Mouse (Mus musculus): ENCODE data around the gene Sugp1. TPM values are rescaled to one million over a fixed set of nuclear protein-coding genes. Genes with fewer than 3 reads are reported as not detected.
"Not testable (repeated sequence)": the region's sequence is repeated elsewhere in the genome, so short reads cannot be mapped to it uniquely, and the experiment has no call there.

Sugp1 gene
- polyA plus RNA-seq, 1 experiment = 4.0 TPM

DNA sequence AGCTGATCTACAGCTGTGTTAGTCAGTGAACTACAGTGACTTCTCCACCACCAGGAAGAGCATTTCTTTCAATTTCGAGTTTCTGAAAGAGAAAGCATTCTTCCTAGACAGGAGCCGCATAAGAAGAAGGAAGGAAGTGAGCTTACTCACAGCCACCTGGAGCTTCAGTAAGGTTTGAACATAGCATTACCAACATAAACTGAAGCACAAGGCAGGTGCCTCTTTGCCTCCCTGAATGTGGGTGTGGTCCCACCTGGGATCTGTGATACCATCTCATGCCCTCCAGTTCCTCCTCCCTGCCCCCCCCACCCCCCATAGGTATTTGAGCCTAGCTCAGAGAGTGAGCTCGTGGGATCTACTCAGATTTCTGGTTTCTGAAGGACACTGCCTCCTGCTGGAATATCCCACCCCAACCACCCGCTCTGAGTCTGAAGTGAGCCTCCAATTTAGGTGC is 39.4 kb upstream of the Sugp1 start:
- H3K9me3 ChIP-seq (ENCODE audit: control insufficient read depth, low read length) = no peaks in the 10 kb centered on the region
- no peaks in the 10 kb centered on the region for H3K36me3 ChIP-seq (ENCODE audit: control insufficient read depth)
- H3K4me3 ChIP-seq (replicated peaks) = no peak overlapping the region
- TF ChIP-seq TAL1 (IDR thresholded peaks at IDR 0.05; ENCODE audit: low read length) (no peak), GATA1 (IDR thresholded peaks at IDR 0.05; ENCODE audit: low read length) (no peak)
- peaks cover 29% of the 10 kb centered on the region for H3K4me1 ChIP-seq (ENCODE audit: control insufficient read depth)
- H3K27me3 ChIP-seq (ENCODE audit: control insufficient read depth) = no peaks in the 10 kb centered on the region

DNA sequence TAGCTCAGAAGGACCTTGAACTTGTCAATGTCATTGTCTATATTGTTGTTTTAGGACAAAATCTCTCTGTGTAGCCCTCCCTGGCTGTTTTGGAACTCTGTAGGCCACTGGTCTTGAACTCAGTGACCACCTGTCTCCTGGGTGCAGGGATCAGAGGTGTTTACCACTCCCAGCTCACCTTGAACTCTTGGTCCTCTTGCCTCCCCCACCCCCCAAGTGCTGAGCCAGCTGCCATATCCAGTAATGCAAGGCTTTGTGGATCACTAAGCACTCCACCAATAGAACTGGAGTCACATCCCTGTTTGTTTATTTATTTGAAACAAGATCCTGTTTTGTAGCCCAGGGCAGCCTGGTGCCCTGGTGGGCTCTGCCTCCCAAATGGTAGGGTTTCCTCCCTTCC is 38.3 kb upstream of the Sugp1 start:
- H3K27me3 ChIP-seq (ENCODE audit: control insufficient read depth) = no peaks in the 10 kb centered on the region
- peaks cover 26% of the 10 kb centered on the region for H3K4me1 ChIP-seq (ENCODE audit: control insufficient read depth)
- TF ChIP-seq GATA1 (IDR thresholded peaks at IDR 0.05; ENCODE audit: low read length) = no peak
- no peak for TF ChIP-seq TAL1 (IDR thresholded peaks at IDR 0.05; ENCODE audit: low read length)
- no peak overlapping the region for H3K4me3 ChIP-seq (replicated peaks)
- no peaks in the 10 kb centered on the region for H3K9me3 ChIP-seq (ENCODE audit: control insufficient read depth, low read length)
- H3K36me3 ChIP-seq (ENCODE audit: control insufficient read depth) = no peaks in the 10 kb centered on the region

DNA sequence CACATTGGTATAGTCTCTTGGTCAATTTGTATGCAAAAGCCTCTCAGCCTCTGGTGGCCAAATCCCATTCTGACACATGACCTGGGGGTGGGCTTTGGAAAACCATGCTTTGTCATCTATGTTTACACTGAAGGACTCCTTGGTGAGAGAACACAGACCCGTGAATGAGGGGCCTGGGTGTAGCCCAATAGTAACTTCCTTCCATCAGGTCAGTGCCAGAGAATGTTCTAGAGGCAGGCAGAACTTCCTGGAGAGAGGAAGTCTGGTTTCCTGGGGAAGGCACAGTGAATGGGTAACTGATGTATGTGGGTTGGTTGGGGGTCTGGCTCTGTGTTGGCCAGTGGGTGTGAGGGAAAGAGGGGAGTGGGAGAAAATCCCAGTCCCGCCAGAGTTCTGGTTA is 37.4 kb upstream of the Sugp1 start:
- Histone ChIP-seq H3K9me3 (ENCODE audit: control insufficient read depth, low read length) (no peaks in the 10 kb centered on the region), H3K4me1 (ENCODE audit: control insufficient read depth) (peaks cover 26% of the 10 kb centered on the region), H3K36me3 (ENCODE audit: control insufficient read depth) (no peaks in the 10 kb centered on the region), H3K4me3 (replicated peaks) (no peak overlapping the region), H3K27me3 (ENCODE audit: control insufficient read depth) (no peaks in the 10 kb centered on the region)
- TF ChIP-seq GATA1 (IDR thresholded peaks at IDR 0.05; ENCODE audit: low read length) = no peak
- no peak for TF ChIP-seq TAL1 (IDR thresholded peaks at IDR 0.05; ENCODE audit: low read length)

DNA sequence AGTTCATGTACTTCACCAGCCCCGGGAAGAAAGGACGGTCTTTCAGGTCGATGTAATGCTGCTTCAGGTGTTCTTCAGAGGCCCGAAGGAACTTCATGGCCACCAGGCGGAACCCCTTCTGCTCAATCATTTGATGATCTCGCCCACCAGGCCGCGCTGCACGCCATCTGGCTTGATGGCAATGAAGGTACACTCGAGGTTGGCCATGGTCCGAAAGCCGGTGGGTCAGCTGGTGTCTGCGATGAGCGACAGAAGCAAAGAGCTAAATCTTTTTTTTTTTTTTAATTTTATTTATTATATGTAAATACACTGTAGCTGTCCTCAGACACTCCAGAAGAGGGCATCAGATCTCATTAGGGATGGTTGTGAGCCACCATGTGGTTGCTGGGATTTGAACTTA is 31.8 kb upstream of the Sugp1 start:
- H3K4me1 ChIP-seq (ENCODE audit: control insufficient read depth); H3K36me3 ChIP-seq (ENCODE audit: control insufficient read depth); H3K9me3 ChIP-seq (ENCODE audit: control insufficient read depth, low read length); H3K27me3 ChIP-seq (ENCODE audit: control insufficient read depth); H3K4me3 ChIP-seq (replicated peaks): not testable (repeated sequence)

DNA sequence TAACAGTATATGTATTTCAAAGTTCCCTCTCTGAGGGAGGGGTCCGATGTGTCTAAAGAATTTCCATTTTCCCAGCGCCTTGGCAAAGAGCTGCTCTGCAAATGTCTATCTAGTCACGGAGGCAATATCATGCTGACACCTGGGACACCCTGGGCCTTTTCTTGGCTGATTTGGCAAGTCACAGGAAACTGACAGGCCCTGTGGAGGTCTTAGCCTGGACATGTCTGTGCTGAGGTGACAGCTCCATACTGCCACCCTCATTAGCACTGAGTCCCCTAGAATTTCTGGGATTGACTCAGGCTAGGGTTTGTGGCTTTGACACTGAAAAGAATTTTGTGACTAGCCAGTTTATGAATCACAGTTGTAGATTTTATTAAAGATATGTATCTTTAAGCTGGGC is 30.3 kb upstream of the Sugp1 start:
- no peaks in the 10 kb centered on the region for H3K4me1 ChIP-seq (ENCODE audit: control insufficient read depth)
- TF ChIP-seq TAL1 (IDR thresholded peaks at IDR 0.05; ENCODE audit: low read length) (no peak), GATA1 (IDR thresholded peaks at IDR 0.05; ENCODE audit: low read length) (no peak)
- no peak overlapping the region for H3K4me3 ChIP-seq (replicated peaks)
- no peaks in the 10 kb centered on the region for H3K27me3 ChIP-seq (ENCODE audit: control insufficient read depth)
- peaks cover 8% of the 10 kb centered on the region for H3K36me3 ChIP-seq (ENCODE audit: control insufficient read depth)
- no peaks in the 10 kb centered on the region for H3K9me3 ChIP-seq (ENCODE audit: control insufficient read depth, low read length)

DNA sequence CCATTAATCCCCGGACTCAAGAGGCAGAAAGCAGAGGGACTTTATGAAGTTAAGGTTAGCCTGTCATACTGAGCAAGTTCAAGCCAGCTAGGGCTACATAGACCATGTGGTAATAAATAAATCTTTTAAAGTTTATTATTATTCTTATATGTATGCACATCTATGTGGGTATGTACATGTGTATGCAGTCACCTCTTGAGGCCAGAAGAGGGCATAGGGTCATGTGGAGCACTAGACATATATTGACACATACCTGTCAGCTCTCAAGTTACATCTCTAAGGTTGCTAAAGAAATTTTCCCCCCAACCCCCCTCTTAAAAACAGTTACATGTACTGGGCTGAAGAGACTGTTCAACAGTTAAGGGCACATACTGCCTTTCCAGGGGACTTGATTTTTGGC is 29.9 kb upstream of the Sugp1 start:
- Histone ChIP-seq H3K27me3 (ENCODE audit: control insufficient read depth) (no peaks in the 10 kb centered on the region), H3K9me3 (ENCODE audit: control insufficient read depth, low read length) (no peaks in the 10 kb centered on the region), H3K4me1 (ENCODE audit: control insufficient read depth) (no peaks in the 10 kb centered on the region), H3K4me3 (replicated peaks) (no peak overlapping the region), H3K36me3 (ENCODE audit: control insufficient read depth) (peaks cover 13% of the 10 kb centered on the region)
- TF ChIP-seq TAL1 (IDR thresholded peaks at IDR 0.05; ENCODE audit: low read length) = no peak
- TF ChIP-seq GATA1 (IDR thresholded peaks at IDR 0.05; ENCODE audit: low read length) = no peak

DNA sequence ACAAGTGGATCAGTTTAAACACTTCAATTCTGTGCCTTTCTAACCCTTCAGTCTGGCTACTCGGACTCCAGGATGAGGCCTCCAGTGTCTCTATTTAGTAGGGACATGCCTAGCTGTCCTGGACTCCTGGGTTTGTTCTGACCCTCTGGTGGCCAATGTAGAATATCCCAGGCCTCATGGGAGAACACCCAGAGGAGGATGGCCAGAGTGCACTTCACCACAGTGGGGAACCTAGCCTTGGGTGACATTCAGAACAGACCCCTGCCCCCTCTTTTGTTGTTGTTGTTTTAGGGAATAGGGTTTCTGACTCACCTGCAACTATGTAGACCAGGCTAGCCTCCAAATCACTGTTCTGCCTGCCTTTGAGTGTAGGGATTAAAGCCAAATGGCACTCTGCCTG is 27.6 kb upstream of the Sugp1 start:
- peaks cover 35% of the 10 kb centered on the region for H3K36me3 ChIP-seq (ENCODE audit: control insufficient read depth)
- no peak overlapping the region for H3K4me3 ChIP-seq (replicated peaks)
- no peaks in the 10 kb centered on the region for H3K4me1 ChIP-seq (ENCODE audit: control insufficient read depth)
- no peaks in the 10 kb centered on the region for H3K9me3 ChIP-seq (ENCODE audit: control insufficient read depth, low read length)
- no peak for TF ChIP-seq TAL1 (IDR thresholded peaks at IDR 0.05; ENCODE audit: low read length)
- no peak for TF ChIP-seq GATA1 (IDR thresholded peaks at IDR 0.05; ENCODE audit: low read length)
- no peaks in the 10 kb centered on the region for H3K27me3 ChIP-seq (ENCODE audit: control insufficient read depth)

DNA sequence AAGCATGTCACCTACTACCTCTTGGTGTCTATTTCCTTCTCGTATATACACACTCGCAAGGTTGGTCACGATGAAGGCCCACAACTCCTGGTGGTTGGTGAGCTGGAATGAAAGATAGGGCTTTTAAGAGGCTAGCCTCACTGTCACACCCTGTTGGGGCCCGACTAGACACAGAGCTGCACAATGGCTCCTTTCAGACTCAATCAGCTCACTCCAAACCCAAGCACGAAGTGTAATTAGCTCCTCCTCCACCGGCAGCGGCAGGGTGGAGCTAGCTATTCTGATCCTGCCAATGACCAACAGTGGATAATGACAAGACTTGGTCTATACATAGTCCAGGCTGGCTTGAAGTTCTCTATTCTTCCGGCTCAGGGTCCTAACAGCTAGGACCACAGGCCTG is 19.0 kb upstream of the Sugp1 start:
- Histone ChIP-seq H3K36me3 (ENCODE audit: control insufficient read depth) (peaks cover 100% of the 10 kb centered on the region), H3K27me3 (ENCODE audit: control insufficient read depth) (no peaks in the 10 kb centered on the region), H3K4me1 (ENCODE audit: control insufficient read depth) (peaks cover 9% of the 10 kb centered on the region), H3K9me3 (ENCODE audit: control insufficient read depth, low read length) (no peaks in the 10 kb centered on the region), H3K4me3 (replicated peaks) (no peak overlapping the region)
- TF ChIP-seq GATA1 (IDR thresholded peaks at IDR 0.05; ENCODE audit: low read length) (no peak), TAL1 (IDR thresholded peaks at IDR 0.05; ENCODE audit: low read length) (no peak)

DNA sequence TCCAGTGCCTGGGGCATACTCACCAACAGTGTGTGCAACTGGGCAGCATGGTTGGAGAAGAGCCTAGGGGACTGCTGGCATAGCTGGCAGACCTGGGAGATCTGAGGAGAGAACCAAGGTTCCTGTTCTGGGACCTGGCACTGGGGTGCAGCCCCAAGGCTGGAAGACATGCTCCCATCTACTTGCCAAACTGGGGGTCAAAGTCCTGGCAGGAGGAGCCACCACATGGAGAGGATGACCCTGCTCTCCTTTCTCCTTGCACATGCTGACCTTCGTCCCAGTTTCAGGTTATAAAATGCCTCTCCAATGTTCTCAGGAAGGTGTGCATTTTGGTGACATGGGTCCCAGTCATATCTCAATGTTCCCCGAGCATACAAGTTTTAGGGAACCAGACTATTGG is 16.5 kb upstream of the Sugp1 start:
- H3K36me3 ChIP-seq (ENCODE audit: control insufficient read depth) = peaks cover 100% of the 10 kb centered on the region
- no peaks in the 10 kb centered on the region for H3K27me3 ChIP-seq (ENCODE audit: control insufficient read depth)
- peaks cover 9% of the 10 kb centered on the region for H3K4me1 ChIP-seq (ENCODE audit: control insufficient read depth)
- no peaks in the 10 kb centered on the region for H3K9me3 ChIP-seq (ENCODE audit: control insufficient read depth, low read length)
- no peak for TF ChIP-seq TAL1 (IDR thresholded peaks at IDR 0.05; ENCODE audit: low read length)
- no peak for TF ChIP-seq GATA1 (IDR thresholded peaks at IDR 0.05; ENCODE audit: low read length)
- no peak overlapping the region for H3K4me3 ChIP-seq (replicated peaks)

DNA sequence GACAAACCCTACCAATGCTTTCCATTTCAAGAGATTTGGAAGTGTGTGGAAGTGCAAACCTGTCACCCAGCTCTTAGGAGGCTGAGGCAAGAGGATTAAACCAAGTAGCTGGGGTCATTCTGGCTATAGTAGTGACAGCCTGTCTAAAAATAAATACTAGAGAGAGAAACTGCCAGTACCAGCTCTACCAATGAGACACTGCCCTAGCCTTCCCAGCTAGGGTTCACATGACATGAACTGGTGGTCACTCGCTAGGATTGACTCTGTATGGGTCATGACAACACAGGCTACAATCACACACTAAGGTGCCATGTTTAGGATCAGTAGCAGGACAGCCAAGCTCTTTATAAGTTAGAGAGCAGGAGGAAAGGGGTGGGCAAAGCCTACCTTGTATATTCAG is 12.4 kb upstream of the Sugp1 start:
- Histone ChIP-seq H3K4me1 (ENCODE audit: control insufficient read depth) (peaks cover 12% of the 10 kb centered on the region), H3K36me3 (ENCODE audit: control insufficient read depth) (peaks cover 83% of the 10 kb centered on the region), H3K4me3 (replicated peaks) (no peak overlapping the region), H3K27me3 (ENCODE audit: control insufficient read depth) (no peaks in the 10 kb centered on the region), H3K9me3 (ENCODE audit: control insufficient read depth, low read length) (no peaks in the 10 kb centered on the region)
- TF ChIP-seq TAL1 (IDR thresholded peaks at IDR 0.05; ENCODE audit: low read length) (no peak), GATA1 (IDR thresholded peaks at IDR 0.05; ENCODE audit: low read length) (no peak)
